Mouse (Mus musculus) testis, postnatal 14 days (tissue): ENCODE data around the gene Defa34.
"Not testable (repeated sequence)": the region's sequence is repeated elsewhere in the genome, so short reads cannot be mapped to it uniquely, and the experiment has no call there.

Experiments used
- DNase-seq: peaks from one replicate; pipeline ENCODE4 v3.0.0; 2021; ENCODE audit warnings: low spot score

The Defa34 gene

DNA sequence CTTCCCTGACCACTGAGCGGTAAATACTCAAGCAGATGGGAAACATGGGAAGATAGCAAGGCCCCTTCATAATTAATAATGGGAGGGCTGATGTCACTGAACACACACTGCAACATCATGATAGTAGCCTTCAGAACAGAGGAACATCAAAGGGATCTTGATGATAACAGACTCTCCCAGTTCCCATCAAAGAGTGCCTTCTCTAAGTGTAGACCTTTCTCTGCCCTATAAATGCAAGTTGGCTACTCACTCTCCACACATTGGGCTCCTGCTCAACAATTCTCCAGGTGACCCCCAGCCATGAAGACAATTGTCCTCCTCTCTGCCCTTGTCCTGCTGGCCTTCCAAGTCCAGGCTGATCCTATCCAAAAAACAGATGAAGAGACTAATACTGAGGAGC, at the start of gene Defa34:
Gene Defa34 (plus strand): TSS at position 301 of the 400 bp plus-strand sequence.
- not testable (repeated sequence) for DNase-seq

DNA sequence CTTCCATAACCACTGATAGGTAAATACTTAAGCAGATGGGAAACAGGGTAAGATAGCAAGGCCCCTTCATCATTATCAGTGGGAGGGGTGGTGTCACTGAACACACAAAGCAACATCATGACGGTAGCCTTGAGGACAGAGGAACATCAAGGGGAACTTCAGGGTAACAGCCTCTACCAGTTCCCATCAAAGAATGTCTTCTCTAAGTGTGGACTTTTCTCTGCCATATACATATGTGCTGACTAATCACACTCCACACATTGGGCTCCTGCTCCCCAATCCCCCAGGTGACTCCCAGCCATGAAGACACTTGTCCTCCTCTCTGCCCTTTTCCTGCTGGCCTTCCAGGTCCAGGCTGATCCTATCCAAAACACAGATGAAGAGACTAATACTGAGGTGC, 47.7 kb upstream of the Defa34 start, which contains the start of gene Defa26:
Gene Defa26 (plus strand): TSS at position 301 of the 400 bp plus-strand sequence.
- DNase-seq = not testable (repeated sequence)

- not testable (repeated sequence) for DNase-seq
These were observed 10.1 kb upstream of the Defa34 start, which contains the start of gene Defa17 for GRCm38 (mm10) chr8:21655480-21655879. Gene Defa17 (plus strand): TSS chr8:21655780.

DNA sequence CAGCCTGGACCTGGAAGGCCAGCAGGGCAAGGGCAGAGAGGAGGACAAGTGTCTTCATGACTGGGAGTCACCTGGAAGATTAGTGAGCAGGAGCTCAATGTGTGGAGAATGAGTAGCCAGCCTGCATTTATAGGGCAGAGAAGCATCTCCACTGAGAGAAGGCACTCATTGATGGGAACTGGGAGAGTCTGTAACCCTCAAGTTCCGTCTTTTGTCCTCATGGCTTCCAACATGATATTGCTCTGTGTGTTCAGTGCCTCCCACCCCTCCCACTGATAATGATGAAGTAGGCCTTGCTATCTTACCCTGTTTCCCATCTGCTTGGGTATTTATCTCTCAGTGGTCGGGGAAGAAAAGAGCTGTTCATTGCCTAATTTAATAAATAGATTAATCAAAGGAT, 37.9 kb downstream of the Defa34 start, which contains the start of gene AY761184:
Gene AY761184 (minus strand): TSS at position 101 of the 400 bp plus-strand sequence.
- not testable (repeated sequence) for DNase-seq
